Mouse (Mus musculus) megakaryocyte, adult 5-6 weeks (primary cell): ENCODE measurements around the gene Tsr3. TPM values are rescaled to one million over a fixed set of nuclear protein-coding genes. Genes with fewer than 3 reads are reported as not detected.
A peak's percentile ranks its signal among the peaks of the same experiment; 100 is the strongest.
"Not testable (repeated sequence)": the region's sequence is repeated elsewhere in the genome, so short reads cannot be mapped to it uniquely, and the experiment has no call there.

Experiments used
- ATAC-seq: 2 replicates; pipeline ENCODE4 v1.8.0; 2016; ENCODE audit warnings: mild to moderate bottlenecking, inconsistent platforms; ENCODE audit not compliant: poor library complexity, severe bottlenecking
- total RNA-seq, 2 experiments: library from RNA; stranded (forward) in 1 of 2; stranded (reverse) in 1 of 2; fragments of 153-499, 151-499 nt in 1 of 2; fragments of 221-1000, 200-1000 nt in 1 of 2; gene quantifications; 2 replicates each; pipeline versions ENCODE4 v1.2.3 to v1.2.4; 2015 to 2017

Tsr3 gene
- total RNA-seq (2015) (7.3 and 9.2 TPM in 2 replicates), total RNA-seq (2017) (15.0 and 22.8 TPM in 2 replicates)

GRCm38 (mm10) chr17:25239695-25240636 lies at the start of gene Tsr3, which contains the start of gene Gnptg:
Gene Tsr3 (plus strand): TSS chr17:25240170.
Gene Gnptg (minus strand): TSS chr17:25240124.
- peak; percentile 84 for ATAC-seq

GRCm38 (mm10) chr17:25202401-25202800 lies 37.6 kb upstream of the Tsr3 start:
- no peak for ATAC-seq

GRCm38 (mm10) chr17:25210006-25210405 lies 30.0 kb upstream of the Tsr3 start:
- ATAC-seq = no peak

- ATAC-seq = no peak
Measured at GRCm38 (mm10) chr17:25210680-25211466, 29.1 kb upstream of the Tsr3 start.

GRCm38 (mm10) chr17:25211705-25212104 lies 28.3 kb upstream of the Tsr3 start:
- ATAC-seq = no peak

- ATAC-seq = no peak
Measured at GRCm38 (mm10) chr17:25215431-25215830, 24.5 kb upstream of the Tsr3 start.

GRCm38 (mm10) chr17:25218967-25219366 lies 21.0 kb upstream of the Tsr3 start:
- no peak for ATAC-seq

GRCm38 (mm10) chr17:25219492-25220295 lies 20.3 kb upstream of the Tsr3 start:
- no peak for ATAC-seq

- no peak for ATAC-seq
Measured at GRCm38 (mm10) chr17:25220746-25221145, 19.2 kb upstream of the Tsr3 start.

- peak; percentile 60 for ATAC-seq
Measured at GRCm38 (mm10) chr17:25221821-25222503, 18.0 kb upstream of the Tsr3 start.

GRCm38 (mm10) chr17:25222504-25222940 lies 17.4 kb upstream of the Tsr3 start:
- peak; percentile 66 for ATAC-seq

GRCm38 (mm10) chr17:25222951-25223601 lies 16.9 kb upstream of the Tsr3 start:
- no peak for ATAC-seq

GRCm38 (mm10) chr17:25224586-25225222 lies 15.3 kb upstream of the Tsr3 start:
- peak; percentile 12; the same call in 1 of the 2 replicates for ATAC-seq

- ATAC-seq = no peak
Measured at GRCm38 (mm10) chr17:25225659-25226058, 14.3 kb upstream of the Tsr3 start.

GRCm38 (mm10) chr17:25227991-25228390 lies 12.0 kb upstream of the Tsr3 start:
- ATAC-seq = no peak

- ATAC-seq = not testable (repeated sequence)
Measured at GRCm38 (mm10) chr17:25230014-25230655, 9.8 kb upstream of the Tsr3 start.

GRCm38 (mm10) chr17:25230700-25231099 lies 9.3 kb upstream of the Tsr3 start:
- no peak for ATAC-seq

- not testable (repeated sequence) for ATAC-seq
Measured at GRCm38 (mm10) chr17:25231621-25232020, 8.3 kb upstream of the Tsr3 start.
